Mouse (Mus musculus): ENCODE measurements at regions not wholly inside any gene's neighbourhood (a gene's known extent, or its start where the extent isn't known, plus 50 kb on each side); places are given as distances from the start of the nearest gene placed in this dataset.

GRCm38 (mm10) chr3:61243876-61244527, 117.4 kb upstream of the Rap2b start:
- ATAC-seq (no peak), DNase-seq (peak; percentile 19)
- Histone ChIP-seq H3K4me3 (ENCODE audit: low read depth, low read length) (no peak overlapping the region), H3K27me3 (ENCODE audit: insufficient read depth, low read length) (no peaks in the 10 kb centered on the region), H3K9me3 (ENCODE audit: low read length) (no peaks in the 10 kb centered on the region), H3K4me1 (ENCODE audit: insufficient read depth) (no peaks in the 10 kb centered on the region), H3K36me3 (replicated peaks; ENCODE audit: insufficient read depth, low read length) (no peaks in the 10 kb centered on the region), H3K9ac (replicated peaks) (no peak overlapping the region), H3K4me2 (ENCODE audit: low read depth, low read length) (no peak overlapping the region), H3K27ac (ENCODE audit: low read depth) (no peak overlapping the region)
- 22% methylated on average over 6 of the region's 6 CpGs for WGBS (ENCODE audit: insufficient replicate concordance)
- no peak for TF ChIP-seq EP300 (IDR thresholded peaks at IDR 0.05; ENCODE audit: low read depth)
- TF ChIP-seq CTCF (IDR thresholded peaks at IDR 0.05; ENCODE audit: low read depth) = peak; percentile 65

GRCm38 (mm10) chr3:61246429-61246828, 115.0 kb upstream of the Rap2b start:
- Histone ChIP-seq H3K4me2 (ENCODE audit: low read depth, low read length) (no peak overlapping the region), H3K36me3 (replicated peaks; ENCODE audit: insufficient read depth, low read length) (no peaks in the 10 kb centered on the region), H3K4me3 (ENCODE audit: low read depth, low read length) (no peak overlapping the region), H3K9me3 (ENCODE audit: low read length) (no peaks in the 10 kb centered on the region), H3K27ac (ENCODE audit: low read depth) (no peak overlapping the region), H3K9ac (replicated peaks) (no peak overlapping the region), H3K4me1 (ENCODE audit: insufficient read depth) (no peaks in the 10 kb centered on the region), H3K27me3 (ENCODE audit: insufficient read depth, low read length) (no peaks in the 10 kb centered on the region)
- DNase-seq = no peak
- no peak for TF ChIP-seq EP300 (IDR thresholded peaks at IDR 0.05; ENCODE audit: low read depth)
- no peak for ATAC-seq
- 59% methylated on average over 4 of the region's 4 CpGs for WGBS (ENCODE audit: insufficient replicate concordance)

GRCm38 (mm10) chr3:61247344-61247743, 114.1 kb upstream of the Rap2b start:
- ATAC-seq (no peak), DNase-seq (no peak)
- no peaks in the 10 kb centered on the region for H3K9me3 ChIP-seq (ENCODE audit: low read length)
- no peak overlapping the region for H3K9ac ChIP-seq (replicated peaks)
- H3K4me2 ChIP-seq (ENCODE audit: low read depth, low read length) = no peak overlapping the region
- H3K4me1 ChIP-seq (ENCODE audit: insufficient read depth) = no peaks in the 10 kb centered on the region
- no peaks in the 10 kb centered on the region for H3K27me3 ChIP-seq (ENCODE audit: insufficient read depth, low read length)
- TF ChIP-seq CTCF (IDR thresholded peaks at IDR 0.05; ENCODE audit: low read depth) (no peak), EP300 (IDR thresholded peaks at IDR 0.05; ENCODE audit: low read depth) (no peak)
- 61% methylated on average over 1 of the region's 1 CpGs for WGBS (ENCODE audit: insufficient replicate concordance)
- H3K36me3 ChIP-seq (replicated peaks; ENCODE audit: insufficient read depth, low read length) = no peaks in the 10 kb centered on the region
- no peak overlapping the region for H3K27ac ChIP-seq (ENCODE audit: low read depth)
- H3K4me3 ChIP-seq (ENCODE audit: low read depth, low read length) = no peak overlapping the region

GRCm38 (mm10) chr3:61255232-61255631, 106.2 kb upstream of the Rap2b start:
- Histone ChIP-seq H3K4me2 (ENCODE audit: low read depth, low read length) (no peak overlapping the region), H3K9me3 (ENCODE audit: low read length) (no peaks in the 10 kb centered on the region), H3K27me3 (ENCODE audit: insufficient read depth, low read length) (no peaks in the 10 kb centered on the region), H3K9ac (replicated peaks) (no peak overlapping the region), H3K36me3 (replicated peaks; ENCODE audit: insufficient read depth, low read length) (no peaks in the 10 kb centered on the region), H3K4me1 (ENCODE audit: insufficient read depth) (no peaks in the 10 kb centered on the region), H3K27ac (ENCODE audit: low read depth) (no peak overlapping the region), H3K4me3 (ENCODE audit: low read depth, low read length) (no peak overlapping the region)
- WGBS (ENCODE audit: insufficient replicate concordance) = 65% methylated on average over 4 of the region's 4 CpGs
- TF ChIP-seq CTCF (IDR thresholded peaks at IDR 0.05; ENCODE audit: low read depth) = no peak
- DNase-seq (no peak), ATAC-seq (no peak)

GRCm38 (mm10) chr3:61255643-61256042, 105.8 kb upstream of the Rap2b start:
- 79% methylated on average over 2 of the region's 2 CpGs for WGBS (ENCODE audit: insufficient replicate concordance)
- TF ChIP-seq CTCF (IDR thresholded peaks at IDR 0.05; ENCODE audit: low read depth) (no peak), EP300 (IDR thresholded peaks at IDR 0.05; ENCODE audit: low read depth) (no peak)
- ATAC-seq = no peak

GRCm38 (mm10) chr3:61268453-61269335, 92.7 kb upstream of the Rap2b start:
- no peaks in the 10 kb centered on the region for H3K36me3 ChIP-seq (replicated peaks; ENCODE audit: insufficient read depth, low read length)
- TF ChIP-seq CTCF (IDR thresholded peaks at IDR 0.05; ENCODE audit: low read depth) (peak; percentile 69), EP300 (IDR thresholded peaks at IDR 0.05; ENCODE audit: low read depth) (no peak)
- H3K27me3 ChIP-seq (ENCODE audit: insufficient read depth, low read length) = no peaks in the 10 kb centered on the region
- no peak overlapping the region for H3K4me3 ChIP-seq (ENCODE audit: low read depth, low read length)
- WGBS (ENCODE audit: insufficient replicate concordance) = 63% methylated on average over 5 of the region's 5 CpGs
- H3K27ac ChIP-seq (ENCODE audit: low read depth) = no peak overlapping the region
- H3K4me1 ChIP-seq (ENCODE audit: insufficient read depth) = no peaks in the 10 kb centered on the region
- DNase-seq (peak; percentile 15), ATAC-seq (no peak)
- no peak overlapping the region for H3K9ac ChIP-seq (replicated peaks)
- no peaks in the 10 kb centered on the region for H3K9me3 ChIP-seq (ENCODE audit: low read length)
- no peak overlapping the region for H3K4me2 ChIP-seq (ENCODE audit: low read depth, low read length)

More at GRCm38 (mm10) chr3:61255643-61256042, 105.8 kb upstream of the Rap2b start:
- Histone ChIP-seq H3K9me3 (ENCODE audit: low read length) (no peaks in the 10 kb centered on the region), H3K27ac (ENCODE audit: low read depth) (no peak overlapping the region), H3K4me2 (ENCODE audit: low read depth, low read length) (no peak overlapping the region), H3K4me1 (ENCODE audit: insufficient read depth) (no peaks in the 10 kb centered on the region), H3K9ac (replicated peaks) (no peak overlapping the region), H3K36me3 (replicated peaks; ENCODE audit: insufficient read depth, low read length) (no peaks in the 10 kb centered on the region), H3K27me3 (ENCODE audit: insufficient read depth, low read length) (no peaks in the 10 kb centered on the region), H3K4me3 (ENCODE audit: low read depth, low read length) (no peak overlapping the region)
- no peak for DNase-seq

Data from liver, postnatal 0 days (tissue).